Mouse (Mus musculus) hindbrain, embryonic 14.5 days (tissue): ENCODE measurements around the gene E2f6. TPM values are rescaled to one million over a fixed set of nuclear protein-coding genes. Genes with fewer than 3 reads are reported as not detected.

Experiments
- ATAC-seq: fragments of 200-750 bp; cut with Nextera tagmentation; 2 replicates; pipeline ENCODE4 v1.8.0; 2017; ENCODE audit warnings: moderate number of reproducible peaks, mild to moderate bottlenecking, moderate TSS enrichment, moderate library complexity; ENCODE audit not compliant: low FRiP score
- DNase-seq: peaks from one replicate; pipeline ENCODE4 v3.0.0-alpha.2; 2015; ENCODE audit warnings: low spot score
- H3K27ac ChIP-seq: fragments of 300-500 bp; sonication (generic); 2 replicates; pipeline ENCODE4 v1.5.1; 2014; ENCODE audit warnings: mild to moderate bottlenecking, moderate library complexity
- H3K27me3 ChIP-seq: fragments of 300-500 bp; sonication (generic); 2 replicates; pipeline ENCODE4 v1.6.1; 2014; ENCODE audit warnings: mild to moderate bottlenecking, low read length, mixed read lengths; ENCODE audit not compliant: control insufficient read depth, insufficient read depth
- H3K36me3 ChIP-seq: fragments of 300-500 bp; sonication (generic); replicated peaks from 2 replicates; pipeline ENCODE4 v1.6.1; 2014; ENCODE audit not compliant: control insufficient read depth, insufficient read depth
- H3K4me1 ChIP-seq: fragments of 300-500 bp; sonication (generic); replicated peaks from 2 replicates; pipeline ENCODE4 v1.6.1; 2014; ENCODE audit warnings: antibody characterized with exemption, low read length, mixed read lengths; ENCODE audit not compliant: control insufficient read depth, insufficient read depth
- H3K4me2 ChIP-seq: fragments of 300-500 bp; sonication (generic); replicated peaks from 2 replicates; pipeline ENCODE4 v1.6.1; 2014; ENCODE audit warnings: mild to moderate bottlenecking, moderate library complexity
- H3K4me3 ChIP-seq: fragments of 300-500 bp; sonication (generic); replicated peaks from 2 replicates; pipeline ENCODE4 v1.5.1; 2014; ENCODE audit warnings: mild to moderate bottlenecking, low read length
- H3K9ac ChIP-seq: fragments of 300-500 bp; sonication (generic); 2 replicates; pipeline ENCODE4 v1.6.1; 2014
- H3K9me3 ChIP-seq: fragments of 300-500 bp; sonication (generic); 2 replicates; pipeline ENCODE4 v1.6.1; 2016; ENCODE audit warnings: low read length; ENCODE audit not compliant: control insufficient read depth
- WGBS: fragments of 180-500 bp; shearing (Covaris S2); extraction: QIAGEN DNeasy Blood & Tissue Kit; methylation state at CpG from one replicate; pipeline ENCODE4 v1.1.7; 2014; 5-methylcytosine and 5-hydroxymethylcytosine counted together
- polyA plus RNA-seq: library from polyadenylated mRNA; unstranded; fragments of >200 nt; fragmentation: Nextera tagmentation; extraction: Ambion mirVana; gene quantifications from 2 replicates; pipeline ENCODE4 v1.2.1, GENCODE M21; 2014

E2f6 gene
- polyA plus RNA-seq, 1 experiment from 2014 or later: 32.5 TPM

GRCm38 (mm10) chr12:16868618-16869017 lies 57.9 kb downstream of the E2f6 start:
- Histone ChIP-seq H3K9me3 (no peaks in the 10 kb centered on the region), H3K4me2 (no peak overlapping the region), H3K27me3 (no peaks in the 10 kb centered on the region), H3K4me3 (no peak overlapping the region), H3K36me3 (no peaks in the 10 kb centered on the region), H3K4me1 (0 out of 2 replicates have a peak, but pooled peaks cover 5% of the 10 kb centered on the region), H3K9ac (no peak overlapping the region), H3K27ac (no peak overlapping the region)
- DNase-seq: no peak
- ATAC-seq: no peak
- WGBS: 77% methylated on average over 6 of the region's 6 CpGs

- no peak overlapping the region for H3K4me2 ChIP-seq
- WGBS: 76% methylated on average over 8 of the region's 8 CpGs
Observed at GRCm38 (mm10) chr12:16869091-16869778, 58.5 kb downstream of the E2f6 start.

GRCm38 (mm10) chr12:16869870-16870404 lies 59.2 kb downstream of the E2f6 start:
- 0 out of 2 replicates have a peak overlapping the region, but pooled peaks have one; percentile 47 for H3K27ac ChIP-seq
- ATAC-seq: no peak
- no peaks in the 10 kb centered on the region for H3K36me3 ChIP-seq
- no peak overlapping the region for H3K4me2 ChIP-seq
- H3K4me1 ChIP-seq: 0 out of 2 replicates have a peak, but pooled peaks cover 5% of the 10 kb centered on the region
- H3K27me3 ChIP-seq: no peaks in the 10 kb centered on the region
- H3K4me3 ChIP-seq: no peak overlapping the region
- H3K9ac ChIP-seq: no peak overlapping the region
- no peak for DNase-seq
- no peaks in the 10 kb centered on the region for H3K9me3 ChIP-seq
- 63% methylated on average over 9 of the region's 9 CpGs for WGBS

More at GRCm38 (mm10) chr12:16869091-16869778, 58.5 kb downstream of the E2f6 start:
- no peaks in the 10 kb centered on the region for H3K27me3 ChIP-seq
- no peak overlapping the region for H3K27ac ChIP-seq
- H3K4me3 ChIP-seq: no peak overlapping the region
- DNase-seq: no peak
- no peaks in the 10 kb centered on the region for H3K9me3 ChIP-seq
- ATAC-seq: no peak
- H3K9ac ChIP-seq: no peak overlapping the region
- H3K4me1 ChIP-seq: 0 out of 2 replicates have a peak, but pooled peaks cover 5% of the 10 kb centered on the region
- no peaks in the 10 kb centered on the region for H3K36me3 ChIP-seq

- H3K27me3 ChIP-seq: no peaks in the 10 kb centered on the region
- no peaks in the 10 kb centered on the region for H3K36me3 ChIP-seq
- DNase-seq: no peak
- 65% methylated on average over 8 of the region's 8 CpGs for WGBS
- H3K4me2 ChIP-seq: no peak overlapping the region
- H3K27ac ChIP-seq: peak overlapping the region; percentile 47; the same call in 1 of the 2 replicates
- no peak overlapping the region for H3K4me3 ChIP-seq
- ATAC-seq: peak; percentile 51; the same call in 1 of the 2 replicates
- H3K4me1 ChIP-seq: 0 out of 2 replicates have a peak, but pooled peaks cover 5% of the 10 kb centered on the region
- H3K9ac ChIP-seq: no peak overlapping the region
- H3K9me3 ChIP-seq: no peaks in the 10 kb centered on the region
Observed at GRCm38 (mm10) chr12:16870405-16871068, 59.8 kb downstream of the E2f6 start.

GRCm38 (mm10) chr12:16872006-16872405 lies 61.2 kb downstream of the E2f6 start:
- DNase-seq (no peak), ATAC-seq (no peak)
- Histone ChIP-seq H3K9me3 (no peaks in the 10 kb centered on the region), H3K27ac (no peak overlapping the region), H3K4me2 (no peak overlapping the region), H3K4me1 (peaks cover 5% of the 10 kb centered on the region; the same call in 1 of the 2 replicates), H3K4me3 (no peak overlapping the region), H3K9ac (no peak overlapping the region), H3K36me3 (no peaks in the 10 kb centered on the region), H3K27me3 (no peaks in the 10 kb centered on the region)
- whole genome bisulfite sequencing: 93% methylated on average over 1 of the region's 1 CpGs

GRCm38 (mm10) chr12:16872926-16873464 lies 62.2 kb downstream of the E2f6 start:
- Histone ChIP-seq H3K9ac (no peak overlapping the region), H3K27ac (no peak overlapping the region), H3K4me3 (no peak overlapping the region), H3K4me2 (no peak overlapping the region), H3K27me3 (no peaks in the 10 kb centered on the region), H3K36me3 (no peaks in the 10 kb centered on the region), H3K4me1 (peaks cover 5% of the 10 kb centered on the region; the same call in 1 of the 2 replicates), H3K9me3 (no peaks in the 10 kb centered on the region)
- ATAC-seq: no peak
- 81% methylated on average over 7 of the region's 7 CpGs for WGBS
- DNase-seq: no peak

GRCm38 (mm10) chr12:16873549-16873948 lies 62.8 kb downstream of the E2f6 start:
- Histone ChIP-seq H3K9ac (no peak overlapping the region), H3K9me3 (no peaks in the 10 kb centered on the region), H3K36me3 (no peaks in the 10 kb centered on the region), H3K4me3 (no peak overlapping the region), H3K4me2 (no peak overlapping the region), H3K27me3 (no peaks in the 10 kb centered on the region), H3K4me1 (peaks cover 5% of the 10 kb centered on the region; the same call in 1 of the 2 replicates), H3K27ac (no peak overlapping the region)
- no peak for ATAC-seq
- WGBS: 88% methylated on average over 7 of the region's 7 CpGs
- DNase-seq: no peak

- no peaks in the 10 kb centered on the region for H3K27me3 ChIP-seq
- no peak overlapping the region for H3K4me2 ChIP-seq
- ATAC-seq: no peak
- H3K4me3 ChIP-seq: no peak overlapping the region
- no peaks in the 10 kb centered on the region; the same call in 1 of the 2 replicates for H3K4me1 ChIP-seq
- DNase-seq: no peak
- H3K27ac ChIP-seq: no peak overlapping the region
- no peak overlapping the region for H3K9ac ChIP-seq
- no peaks in the 10 kb centered on the region for H3K36me3 ChIP-seq
- no peaks in the 10 kb centered on the region for H3K9me3 ChIP-seq
- whole genome bisulfite sequencing: 58% methylated on average over 2 of the region's 2 CpGs
Observed at GRCm38 (mm10) chr12:16874086-16874485, 63.3 kb downstream of the E2f6 start.

GRCm38 (mm10) chr12:16875269-16875668 lies 64.5 kb downstream of the E2f6 start:
- Histone ChIP-seq H3K4me3 (no peak overlapping the region), H3K27me3 (no peaks in the 10 kb centered on the region), H3K36me3 (no peaks in the 10 kb centered on the region), H3K9me3 (no peaks in the 10 kb centered on the region), H3K4me2 (no peak overlapping the region), H3K27ac (no peak overlapping the region), H3K4me1 (no peaks in the 10 kb centered on the region; the same call in 1 of the 2 replicates), H3K9ac (no peak overlapping the region)
- 78% methylated on average over 4 of the region's 4 CpGs for WGBS
- DNase-seq (no peak), ATAC-seq (no peak)
